Mouse (Mus musculus) midbrain, embryonic 13.5 days (tissue): Measurements from ENCODE around the gene Sh3gl1. TPM values are rescaled to one million over a fixed set of nuclear protein-coding genes. Genes with fewer than 3 reads are reported as not detected.
"Not testable (repeated sequence)": the region's sequence is repeated elsewhere in the genome, so short reads cannot be mapped to it uniquely, and the experiment has no call there.

Experiments
- ATAC-seq: fragments of 200-750 bp; cut with Nextera tagmentation; 2 replicates; pipeline ENCODE4 v1.8.0; 2017; ENCODE audit warnings: mild to moderate bottlenecking, moderate TSS enrichment, moderate library complexity
- H3K27ac ChIP-seq: fragments of 300-500 bp; sonication (generic); 2 replicates; pipeline ENCODE4 v1.5.1; 2015; ENCODE audit warnings: inconsistent platforms, mild to moderate bottlenecking, moderate library complexity
- H3K27me3 ChIP-seq: fragments of 300-500 bp; sonication (generic); 2 replicates; pipeline ENCODE4 v1.6.1; 2015; ENCODE audit warnings: mild to moderate bottlenecking, inconsistent platforms
- H3K36me3 ChIP-seq: fragments of 300-500 bp; sonication (generic); 2 replicates; pipeline ENCODE4 v1.6.1; 2015; ENCODE audit warnings: mild to moderate bottlenecking, inconsistent platforms
- H3K4me1 ChIP-seq: fragments of 300-500 bp; sonication (generic); replicated peaks from 2 replicates; pipeline ENCODE4 v1.6.1; 2015; ENCODE audit warnings: inconsistent platforms
- H3K4me2 ChIP-seq: fragments of 300-500 bp; sonication (generic); replicated peaks from 2 replicates; pipeline ENCODE4 v1.6.1; 2015; ENCODE audit warnings: moderate library complexity, mild to moderate bottlenecking, inconsistent platforms
- H3K4me3 ChIP-seq: fragments of 300-500 bp; sonication (generic); replicated peaks from 2 replicates; pipeline ENCODE4 v1.5.1; 2015; ENCODE audit warnings: mild to moderate bottlenecking, inconsistent platforms
- H3K9ac ChIP-seq: fragments of 300-500 bp; sonication (generic); replicated peaks from 2 replicates; pipeline ENCODE4 v1.6.1; 2015; ENCODE audit warnings: mild to moderate bottlenecking, inconsistent platforms
- H3K9me3 ChIP-seq: fragments of 300-500 bp; sonication (generic); 2 replicates; pipeline ENCODE4 v1.6.1; 2016; ENCODE audit warnings: mild to moderate bottlenecking, inconsistent platforms
- WGBS: fragments of 180-500 bp; shearing (Covaris S2); methylation state at CpG from one replicate; pipeline ENCODE4 v1.1.7; 2015; 5-methylcytosine and 5-hydroxymethylcytosine counted together
- polyA plus RNA-seq: library from polyadenylated mRNA; unstranded; fragments of >200 nt; fragmentation: Nextera tagmentation; extraction: Ambion mirVana; gene quantifications from 2 replicates; pipeline ENCODE4 v1.2.1, GENCODE M21; 2015

Sh3gl1 gene
- polyA plus RNA-seq, 1 experiment from 2014 or later, result 123 TPM

DNA sequence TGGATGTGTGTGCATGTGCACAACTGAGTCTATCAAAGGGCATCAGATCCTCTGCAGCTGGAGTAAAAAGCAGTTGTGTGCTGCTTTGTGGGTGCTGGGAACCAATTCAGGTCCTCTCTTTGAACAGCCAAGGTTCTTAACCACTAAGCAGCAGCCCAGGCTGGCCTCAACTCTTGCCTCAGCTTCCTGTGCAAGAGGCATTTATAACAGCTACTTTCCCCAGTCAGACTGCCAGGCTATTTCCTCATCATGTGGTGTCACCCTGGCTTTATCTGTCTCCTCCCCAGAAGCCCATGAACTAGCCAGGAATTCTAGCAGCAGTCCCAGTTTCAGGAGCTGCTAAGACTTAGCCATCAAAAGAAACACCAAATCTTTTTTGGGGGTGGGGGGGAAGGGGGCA is 30.0 kb upstream of the Sh3gl1 start:
- no peak overlapping the region for H3K27ac ChIP-seq
- no peak overlapping the region for H3K4me3 ChIP-seq
- no peaks in the 10 kb centered on the region for H3K4me1 ChIP-seq
- ATAC-seq, result no peak
- H3K4me2 ChIP-seq, result no peak overlapping the region
- no peak overlapping the region for H3K9ac ChIP-seq
- H3K36me3 ChIP-seq, result peaks cover 99% of the 10 kb centered on the region
- no peaks in the 10 kb centered on the region for H3K27me3 ChIP-seq
- H3K9me3 ChIP-seq, result no peaks in the 10 kb centered on the region

DNA sequence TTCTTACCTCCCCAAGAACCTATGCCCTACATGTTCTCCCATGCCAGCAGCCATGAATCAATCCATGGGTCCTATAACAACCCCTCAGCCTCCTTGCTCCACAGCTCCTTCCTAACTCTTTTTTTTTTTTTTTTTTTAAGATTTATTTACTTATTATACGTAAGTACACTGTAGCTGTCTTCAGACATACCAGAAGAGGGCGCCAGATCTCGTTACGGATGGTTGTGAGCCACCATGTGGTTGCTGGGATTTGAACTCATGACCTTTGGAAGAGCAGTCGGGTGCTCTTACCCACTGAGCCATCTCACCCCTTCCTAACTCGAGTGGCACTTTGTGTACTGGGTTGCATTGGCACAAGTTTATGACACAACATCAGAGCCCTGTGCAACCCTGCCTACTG is 29.3 kb upstream of the Sh3gl1 start:
- H3K36me3 ChIP-seq, result peaks cover 97% of the 10 kb centered on the region
- H3K27ac ChIP-seq, H3K27me3 ChIP-seq, H3K4me2 ChIP-seq, H3K4me3 ChIP-seq, H3K4me1 ChIP-seq, H3K9me3 ChIP-seq, H3K9ac ChIP-seq, ATAC-seq: not testable (repeated sequence)
- WGBS, result 82% methylated on average over 6 of the region's 6 CpGs

DNA sequence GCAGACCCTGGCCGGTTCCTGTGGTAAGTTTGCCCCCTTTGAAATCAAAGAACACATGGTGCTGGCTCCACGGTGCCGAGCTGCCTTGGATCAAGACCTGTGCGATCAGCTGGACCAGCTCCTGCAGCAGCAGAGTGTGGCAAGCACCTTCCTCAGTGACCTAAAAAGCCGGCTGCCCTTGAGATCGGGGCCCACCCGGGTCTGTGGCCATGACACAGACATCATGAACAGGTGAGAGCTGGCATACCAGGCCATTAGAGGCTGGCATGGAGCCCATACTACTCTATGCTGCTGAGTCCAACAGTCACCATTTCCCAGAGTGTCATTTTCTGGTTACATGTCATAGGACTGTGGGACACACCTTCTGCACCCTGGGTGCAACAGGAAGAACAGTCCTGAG is 25.6 kb upstream of the Sh3gl1 start:
- no peak overlapping the region for H3K4me3 ChIP-seq
- no peak overlapping the region for H3K27ac ChIP-seq
- no peaks in the 10 kb centered on the region for H3K27me3 ChIP-seq
- WGBS, result 98% methylated on average over 7 of the region's 7 CpGs
- peaks cover 89% of the 10 kb centered on the region for H3K36me3 ChIP-seq
- no peaks in the 10 kb centered on the region for H3K4me1 ChIP-seq
- ATAC-seq, result no peak
- no peak overlapping the region for H3K4me2 ChIP-seq
- no peaks in the 10 kb centered on the region for H3K9me3 ChIP-seq
- no peak overlapping the region; the same call in 1 of the 2 replicates for H3K9ac ChIP-seq

DNA sequence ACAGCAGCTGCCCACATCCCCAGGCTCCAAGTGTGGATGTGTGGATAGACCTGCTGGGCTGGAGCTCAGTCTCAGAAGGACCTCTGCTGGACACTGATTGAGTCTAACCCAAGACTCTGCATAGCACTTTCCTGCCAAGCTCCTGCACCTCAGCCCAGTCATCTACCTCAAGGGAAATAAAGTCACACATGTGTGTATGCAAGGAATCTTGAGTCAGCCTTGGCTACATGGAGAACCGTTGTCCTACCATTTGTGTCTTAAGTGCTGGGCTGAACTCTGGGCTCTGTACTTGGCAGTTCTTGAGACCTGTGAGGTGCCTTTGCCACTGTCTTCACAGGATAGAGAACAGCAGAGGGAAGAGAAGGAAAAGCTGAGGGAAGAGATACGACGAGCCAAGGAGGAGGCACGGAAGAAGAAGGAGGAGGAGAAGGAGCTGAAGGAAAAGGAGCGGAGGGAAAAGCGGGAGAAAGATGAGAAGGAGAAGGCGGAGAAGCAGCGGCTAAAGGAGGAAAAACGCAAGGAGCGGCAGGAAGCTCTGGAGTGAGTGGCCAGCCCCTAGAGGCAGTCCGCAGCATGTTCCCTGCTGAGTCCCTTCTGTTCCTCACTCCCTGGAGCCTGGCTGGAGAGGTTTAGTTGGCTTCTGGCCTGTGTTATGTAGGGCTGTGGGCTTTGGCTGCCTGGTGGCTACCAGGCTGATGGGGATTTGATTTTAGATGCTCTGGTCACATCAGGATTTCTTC is 21.1 kb upstream of the Sh3gl1 start:
- H3K4me3 ChIP-seq, result no peak overlapping the region
- no peak overlapping the region for H3K4me2 ChIP-seq
- H3K27ac ChIP-seq, result no peak overlapping the region
- H3K9me3 ChIP-seq, result no peaks in the 10 kb centered on the region
- 87% methylated on average over 11 of the region's 11 CpGs for WGBS
- no peak for ATAC-seq
- H3K27me3 ChIP-seq, result no peaks in the 10 kb centered on the region
- H3K36me3 ChIP-seq, result peaks cover 46% of the 10 kb centered on the region
- no peaks in the 10 kb centered on the region for H3K4me1 ChIP-seq
- H3K9ac ChIP-seq, result no peak overlapping the region

DNA sequence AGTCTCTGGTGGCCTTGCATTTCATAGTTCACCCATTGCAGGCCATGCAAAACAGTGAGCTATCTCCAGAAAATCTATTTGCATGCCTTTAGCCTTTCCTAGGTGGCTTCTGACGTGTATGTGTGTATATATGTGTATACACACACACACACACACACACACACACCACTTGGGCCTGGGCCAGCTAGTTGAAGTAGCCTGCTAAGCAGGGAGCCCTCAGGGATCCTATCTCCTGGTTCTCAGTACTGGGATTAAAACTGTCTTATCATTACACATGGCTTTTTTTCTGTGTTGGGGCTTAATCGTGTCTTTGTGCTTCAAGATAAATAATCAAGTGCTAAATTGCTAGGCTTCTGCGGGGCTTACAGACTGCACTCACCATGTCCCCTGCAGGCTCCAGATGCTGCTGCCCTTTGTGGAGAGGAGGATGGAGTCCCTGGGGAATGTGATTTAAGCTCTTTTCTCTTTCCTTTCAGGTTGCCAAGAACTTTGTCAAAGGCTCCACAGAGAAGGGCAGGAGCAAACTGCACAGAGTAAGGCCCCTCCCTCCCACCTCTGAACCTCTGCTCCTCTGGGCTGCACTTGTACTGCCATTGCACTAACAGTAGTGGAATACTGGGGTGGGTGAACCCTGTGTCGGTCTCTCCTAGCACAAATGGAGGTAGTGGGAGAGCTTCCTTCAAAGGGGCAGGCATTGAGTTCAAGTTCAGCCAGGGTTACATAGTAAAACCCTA is 19.7 kb upstream of the Sh3gl1 start:
- WGBS, result 57% methylated on average over 4 of the region's 4 CpGs
- H3K4me3 ChIP-seq, result no peak overlapping the region
- no peaks in the 10 kb centered on the region for H3K4me1 ChIP-seq
- ATAC-seq, result peak; percentile 79
- no peak overlapping the region for H3K4me2 ChIP-seq
- no peaks in the 10 kb centered on the region for H3K9me3 ChIP-seq
- no peak overlapping the region for H3K27ac ChIP-seq
- H3K27me3 ChIP-seq, result no peaks in the 10 kb centered on the region
- no peak overlapping the region for H3K9ac ChIP-seq
- peaks cover 41% of the 10 kb centered on the region for H3K36me3 ChIP-seq

DNA sequence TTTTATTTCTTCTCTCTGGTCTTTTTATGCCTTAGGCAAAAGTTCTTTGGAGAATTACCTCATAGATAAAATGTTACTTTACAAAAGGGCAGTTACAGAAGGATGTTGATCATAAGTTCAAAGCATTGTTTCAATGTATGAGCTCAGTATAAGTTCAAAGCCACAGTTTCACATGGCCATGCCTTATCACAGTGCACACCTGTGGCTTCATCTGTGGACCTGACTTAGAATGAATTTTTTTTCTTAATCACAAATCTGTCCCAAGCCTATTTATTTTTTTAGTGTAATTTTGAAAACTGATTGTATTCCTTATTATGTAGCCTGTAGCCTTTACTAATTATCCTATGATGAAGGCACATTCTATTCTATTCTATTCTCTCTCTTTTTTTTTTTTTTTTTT is 18.5 kb upstream of the Sh3gl1 start:
- peaks cover 30% of the 10 kb centered on the region for H3K36me3 ChIP-seq
- H3K4me1 ChIP-seq, result no peaks in the 10 kb centered on the region
- H3K4me3 ChIP-seq, result no peak overlapping the region
- H3K27ac ChIP-seq, result no peak overlapping the region
- no peak for ATAC-seq
- H3K4me2 ChIP-seq, result no peak overlapping the region
- H3K9me3 ChIP-seq, result no peaks in the 10 kb centered on the region
- no peaks in the 10 kb centered on the region for H3K27me3 ChIP-seq
- H3K9ac ChIP-seq, result no peak overlapping the region

DNA sequence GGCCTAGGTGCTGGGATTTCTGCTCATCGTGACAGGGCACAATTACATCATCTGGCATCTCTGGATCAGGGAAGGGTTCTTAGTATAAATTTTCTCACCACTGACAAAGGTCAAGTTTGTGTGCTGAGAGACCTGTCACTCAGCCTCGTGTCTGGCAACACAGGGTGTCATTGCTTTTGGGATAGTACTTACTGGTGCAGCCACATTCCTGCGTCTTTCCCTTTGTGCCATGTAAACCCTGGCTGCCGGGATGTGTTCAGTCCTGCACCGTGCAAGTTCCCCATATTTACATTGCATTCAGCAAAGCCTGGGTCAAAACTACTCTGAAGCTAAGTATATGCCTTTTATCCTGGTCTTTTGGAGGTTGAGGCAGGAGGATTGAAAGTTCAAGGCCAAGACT is 14.9 kb upstream of the Sh3gl1 start:
- no peak overlapping the region for H3K9ac ChIP-seq
- no peaks in the 10 kb centered on the region for H3K4me1 ChIP-seq
- H3K4me2 ChIP-seq, result no peak overlapping the region
- H3K27ac ChIP-seq, result no peak overlapping the region
- no peak overlapping the region for H3K4me3 ChIP-seq
- 91% methylated on average over 5 of the region's 5 CpGs for WGBS
- ATAC-seq, result no peak
- peaks cover 31% of the 10 kb centered on the region for H3K36me3 ChIP-seq
- no peaks in the 10 kb centered on the region for H3K9me3 ChIP-seq
- H3K27me3 ChIP-seq, result no peaks in the 10 kb centered on the region

DNA sequence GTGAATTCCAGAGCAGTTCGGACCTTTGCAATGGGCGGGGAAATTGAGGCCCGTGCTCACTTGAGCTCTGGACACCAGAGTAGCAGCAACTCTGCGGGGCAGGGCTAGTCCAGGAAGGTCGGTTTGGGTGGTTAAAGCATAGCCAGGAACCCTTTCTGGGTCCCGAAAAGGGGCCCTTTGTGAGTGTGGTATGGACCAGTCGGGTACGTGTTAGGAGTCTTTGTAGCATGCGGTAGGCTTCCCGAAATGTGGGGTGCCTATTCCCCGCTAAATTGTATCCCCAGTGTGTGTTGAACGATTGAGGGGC is 4.4 kb upstream of the Sh3gl1 start:
- 0 out of 2 replicates have a peak, but pooled peaks cover 3% of the 10 kb centered on the region for H3K36me3 ChIP-seq
- H3K4me2 ChIP-seq, result peak overlapping the region; percentile 93
- H3K27ac ChIP-seq, result no peak overlapping the region
- peaks cover 23% of the 10 kb centered on the region for H3K4me1 ChIP-seq
- H3K4me3 ChIP-seq, result peak overlapping the region; percentile 75
- WGBS, result 1% methylated on average over 12 of the region's 12 CpGs
- H3K9ac ChIP-seq, result peak overlapping the region; percentile 77
- no peaks in the 10 kb centered on the region for H3K27me3 ChIP-seq
- no peaks in the 10 kb centered on the region for H3K9me3 ChIP-seq
- no peak for ATAC-seq

DNA sequence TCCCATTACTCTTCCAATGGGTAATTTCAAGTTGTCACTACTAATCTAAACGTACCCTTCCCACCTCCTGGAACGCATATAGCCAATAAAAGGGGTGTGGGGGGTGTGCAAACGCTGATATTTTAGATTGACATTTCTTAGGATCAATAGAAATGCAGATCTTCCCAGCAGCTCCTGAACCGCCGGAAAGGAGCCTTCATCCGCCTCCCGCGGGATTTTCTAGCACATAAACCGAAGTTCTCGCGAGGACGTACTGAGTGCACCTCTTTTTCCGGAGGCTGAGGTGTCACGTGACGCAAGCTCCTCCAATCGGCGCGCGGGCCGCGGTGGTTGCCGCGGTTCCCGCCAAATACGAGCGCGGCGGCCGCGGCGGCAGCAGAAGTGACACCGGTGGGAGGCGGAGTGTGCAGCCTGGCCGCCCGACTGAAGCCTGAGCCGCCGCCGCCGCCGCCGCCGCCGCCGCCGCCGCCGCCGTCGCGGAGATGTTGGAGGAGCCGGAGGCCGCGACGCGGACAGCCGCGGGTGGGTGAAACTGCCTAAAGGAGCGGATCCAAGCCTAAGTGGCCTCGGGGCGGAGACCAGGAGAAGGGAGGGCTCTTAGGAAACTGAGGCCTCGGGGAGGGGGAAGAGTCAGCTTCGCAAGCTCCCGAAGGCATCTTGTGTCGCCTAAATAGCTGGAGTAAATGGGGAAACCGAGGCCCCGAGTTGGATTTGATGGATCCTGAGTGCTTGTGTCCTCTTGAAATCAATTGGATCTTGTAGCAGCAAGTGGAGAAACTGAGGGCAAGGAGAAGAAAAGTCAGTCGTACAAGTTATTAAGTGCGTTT is 3.8 kb upstream of the Sh3gl1 start, which contains the start of gene Chaf1a:
Gene Chaf1a (plus strand): TSS at position 410 of the 827 bp plus-strand sequence.
- peak; percentile 82 for ATAC-seq
- H3K4me3 ChIP-seq, result peak within 1 kb of the TSS; percentile 75
- under 1% methylated on average over 67 of the region's 68 CpGs for WGBS
- H3K4me2 ChIP-seq, result peak within 1 kb of the TSS; percentile 93
- no peaks in the 10 kb centered on the region for H3K36me3 ChIP-seq
- H3K9ac ChIP-seq, result peak within 1 kb of the TSS; percentile 77
- H3K27ac ChIP-seq, result peak within 1 kb of the TSS; percentile 64
- H3K9me3 ChIP-seq, result no peaks in the 10 kb centered on the region
- H3K4me1 ChIP-seq, result peaks cover 29% of the 10 kb centered on the region
- H3K27me3 ChIP-seq, result no peaks in the 10 kb centered on the region

DNA sequence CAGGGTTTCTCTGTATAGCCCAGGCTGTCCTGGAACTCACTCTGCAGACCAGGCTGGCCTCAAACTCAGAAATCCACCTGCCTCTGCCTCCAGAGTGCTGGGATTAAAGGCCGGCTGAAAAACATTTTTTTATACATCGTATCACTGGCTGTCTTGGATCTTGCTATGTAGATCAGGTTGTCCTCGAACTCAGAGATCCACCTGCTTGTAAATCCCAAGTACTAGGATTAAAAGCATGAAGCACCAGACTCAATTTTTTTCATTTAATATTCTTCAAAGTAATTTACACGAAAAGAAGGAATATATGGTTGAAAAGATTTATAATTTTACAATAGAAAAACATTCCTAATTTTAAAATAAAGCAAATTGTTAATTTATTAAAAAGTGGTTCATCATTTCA is 2.9 kb upstream of the Sh3gl1 start:
- no peak for ATAC-seq
- 77% methylated on average over 4 of the region's 4 CpGs for WGBS
- Histone ChIP-seq H3K4me3 (peak overlapping the region; percentile 75; the same call in 1 of the 2 replicates), H3K36me3 (peaks cover 6% of the 10 kb centered on the region), H3K27ac (0 out of 2 replicates have a peak overlapping the region, but pooled peaks have one; percentile 64), H3K9ac (no peak overlapping the region; the same call in 1 of the 2 replicates), H3K4me1 (peaks cover 38% of the 10 kb centered on the region), H3K27me3 (no peaks in the 10 kb centered on the region), H3K9me3 (no peaks in the 10 kb centered on the region), H3K4me2 (peak overlapping the region; percentile 93)

DNA sequence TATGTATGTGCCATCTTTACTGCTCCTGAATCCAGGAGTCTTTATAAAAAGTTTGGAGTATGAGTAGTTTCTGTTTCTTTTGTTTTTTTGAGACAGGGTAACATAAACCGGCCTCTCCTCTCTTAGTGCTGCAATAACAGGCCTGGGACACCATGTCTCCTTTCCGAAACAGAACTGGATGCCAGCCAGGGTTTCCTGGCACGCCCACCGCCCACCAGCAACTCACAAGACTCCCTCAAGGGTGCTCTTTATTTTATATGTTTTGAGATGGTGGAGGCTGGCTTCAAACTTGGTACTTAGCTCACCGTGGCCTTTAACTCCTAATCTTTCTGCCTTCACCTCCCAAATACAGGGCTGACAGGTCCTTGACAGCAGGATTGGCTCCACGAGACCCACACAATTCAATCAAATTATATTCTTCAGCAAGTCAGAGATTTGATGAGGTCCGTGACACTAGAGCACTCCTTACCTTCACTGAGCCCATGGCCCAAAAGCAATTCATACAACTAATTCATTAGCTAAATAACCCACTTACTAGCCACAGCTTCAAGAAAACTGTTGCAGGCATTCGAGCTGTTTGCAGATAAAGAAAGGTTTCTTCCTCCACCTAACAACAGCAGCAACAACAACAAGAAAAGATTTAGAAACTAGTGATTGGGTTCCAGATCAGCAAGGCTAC is 2.3 kb upstream of the Sh3gl1 start:
- H3K4me1 ChIP-seq, result peaks cover 44% of the 10 kb centered on the region
- no peak overlapping the region for H3K27ac ChIP-seq
- no peak for ATAC-seq
- peaks cover 12% of the 10 kb centered on the region for H3K36me3 ChIP-seq
- no peaks in the 10 kb centered on the region for H3K9me3 ChIP-seq
- H3K4me3 ChIP-seq, result no peak overlapping the region
- H3K9ac ChIP-seq, result no peak overlapping the region
- WGBS, result 87% methylated on average over 8 of the region's 8 CpGs
- no peaks in the 10 kb centered on the region for H3K27me3 ChIP-seq
- H3K4me2 ChIP-seq, result no peak overlapping the region
